Mouse (Mus musculus) right cerebral cortex, postnatal 36 days (tissue): ENCODE results near the gene Ube3c.

Experiments
- DNase-seq, 2 experiments: peaks; one replicate each; pipeline ENCODE4 v3.0.0; 2022; ENCODE audit warnings: low spot score in 2 of 2, mixed read lengths in 1 of 2

Ube3c gene

GRCm38 (mm10) chr5:29672551-29672950 is 103.5 kb downstream of the Ube3c start:
- no peak for DNase-seq

DNA sequence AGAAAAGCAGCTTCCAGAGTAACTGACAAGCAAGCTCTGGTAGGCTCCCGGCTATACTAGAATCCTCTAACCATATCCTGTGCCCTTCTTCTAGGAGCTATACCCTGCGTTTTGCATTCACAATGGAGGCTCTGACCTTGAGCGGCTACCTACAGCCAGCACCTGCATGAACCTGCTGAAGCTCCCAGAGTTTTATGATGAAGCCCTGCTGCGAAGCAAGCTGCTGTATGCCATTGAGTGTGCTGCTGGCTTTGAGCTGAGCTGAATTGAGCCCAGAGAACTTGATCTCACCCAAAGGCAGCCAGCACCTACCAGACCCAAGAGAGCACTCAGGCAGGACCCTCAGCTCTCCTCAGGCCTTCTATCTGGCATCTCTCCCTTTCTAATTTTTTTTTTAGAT is 105.3 kb downstream of the Ube3c start:
- no peak for DNase-seq

DNA sequence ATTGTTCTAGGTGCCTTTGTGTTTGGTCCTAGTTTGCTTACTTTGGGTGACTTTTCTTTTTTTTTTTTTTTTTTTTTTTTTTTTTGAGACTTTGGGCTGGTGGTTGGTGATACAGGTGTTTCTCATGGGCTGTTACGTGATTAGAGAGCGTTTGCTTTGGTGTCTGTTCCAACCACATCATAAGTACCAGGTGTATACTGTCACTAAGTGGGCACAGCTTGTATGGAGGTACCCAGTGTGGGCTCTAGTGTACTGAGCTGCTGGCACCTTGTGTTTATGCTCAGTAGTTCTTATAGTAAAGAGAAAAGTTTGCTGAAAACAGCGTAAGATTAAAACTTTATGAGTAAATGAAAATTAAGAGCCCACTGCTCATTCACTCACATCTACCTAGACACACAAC is 107.4 kb downstream of the Ube3c start:
- DNase-seq: no peak

DNA sequence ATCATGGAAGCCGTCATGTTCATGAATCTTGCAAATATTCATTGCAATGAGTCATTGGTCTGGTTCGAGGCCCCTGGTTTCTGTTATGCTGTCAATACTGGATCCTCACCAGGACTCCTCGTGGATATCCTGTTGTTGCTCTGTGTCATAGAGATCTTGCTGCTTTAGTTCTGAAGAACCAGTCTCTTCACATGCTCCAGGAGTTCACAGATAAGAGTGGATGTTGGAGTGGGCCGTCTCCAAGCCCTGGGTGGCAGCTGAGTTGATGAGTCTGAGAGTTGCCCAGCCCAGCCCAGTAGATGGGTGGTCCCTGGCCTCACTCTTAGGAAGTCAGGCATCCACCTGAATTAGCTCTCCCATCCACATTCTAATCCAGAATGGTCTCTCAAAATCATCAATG is 116.0 kb downstream of the Ube3c start:
- no peak for DNase-seq

DNA sequence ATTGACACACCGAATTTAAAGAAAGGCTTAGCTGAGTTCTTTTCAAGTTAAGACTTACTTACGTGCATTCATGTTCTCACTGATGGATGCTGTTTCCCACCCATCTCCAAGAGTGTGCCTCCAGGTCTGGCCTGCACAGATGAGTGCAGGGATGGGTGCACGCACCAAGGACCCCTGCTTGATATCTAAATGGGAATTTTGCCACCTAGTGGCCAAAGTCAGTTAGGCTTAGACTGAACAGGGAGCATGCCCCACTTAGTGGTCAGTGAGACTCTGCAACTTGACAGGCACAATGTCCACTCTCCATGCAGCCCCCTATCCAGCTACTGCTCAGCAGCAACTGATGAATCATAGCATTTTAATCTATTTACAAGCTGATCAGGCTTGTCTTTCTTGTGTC is 118.6 kb downstream of the Ube3c start:
- no peak for DNase-seq

DNA sequence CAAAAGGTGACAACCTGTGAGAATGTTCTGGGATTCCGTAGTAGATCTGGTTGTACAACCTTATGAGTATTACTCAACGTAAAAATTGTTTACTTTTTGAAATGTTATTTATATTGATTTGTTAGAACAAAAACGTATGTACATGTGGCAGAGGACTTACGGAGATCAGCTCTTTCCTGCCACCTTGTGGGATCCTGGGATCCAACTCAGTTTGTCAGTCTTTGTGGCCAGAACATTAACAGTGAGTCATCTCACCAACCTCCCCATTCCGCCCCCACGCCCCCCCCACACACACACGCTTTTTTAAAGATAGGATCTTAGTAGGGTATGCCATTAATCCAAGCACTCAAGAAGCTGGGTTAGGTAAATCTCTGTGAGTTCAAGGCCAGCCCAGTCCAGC is 119.3 kb downstream of the Ube3c start:
- DNase-seq: no peak

DNA sequence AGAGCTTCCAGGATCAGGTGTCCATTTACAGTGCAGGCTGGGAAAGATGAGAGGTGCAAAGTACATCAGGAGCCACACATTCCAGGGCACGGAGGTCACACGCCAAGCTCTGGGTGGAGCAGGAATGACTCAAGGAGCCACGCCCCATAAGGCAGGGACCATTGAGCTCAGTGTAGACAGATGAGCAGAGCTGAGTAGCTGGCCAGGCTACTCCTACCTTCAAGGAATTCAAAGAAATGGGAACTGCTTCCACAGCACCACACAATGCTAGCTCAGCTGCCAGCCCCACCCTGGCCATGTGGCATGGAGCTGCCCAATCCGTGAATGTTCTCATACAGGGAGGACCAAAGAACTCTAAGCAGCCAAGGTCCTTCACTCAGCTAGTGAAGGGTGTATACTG is 129.5 kb downstream of the Ube3c start:
- no peak for DNase-seq

DNA sequence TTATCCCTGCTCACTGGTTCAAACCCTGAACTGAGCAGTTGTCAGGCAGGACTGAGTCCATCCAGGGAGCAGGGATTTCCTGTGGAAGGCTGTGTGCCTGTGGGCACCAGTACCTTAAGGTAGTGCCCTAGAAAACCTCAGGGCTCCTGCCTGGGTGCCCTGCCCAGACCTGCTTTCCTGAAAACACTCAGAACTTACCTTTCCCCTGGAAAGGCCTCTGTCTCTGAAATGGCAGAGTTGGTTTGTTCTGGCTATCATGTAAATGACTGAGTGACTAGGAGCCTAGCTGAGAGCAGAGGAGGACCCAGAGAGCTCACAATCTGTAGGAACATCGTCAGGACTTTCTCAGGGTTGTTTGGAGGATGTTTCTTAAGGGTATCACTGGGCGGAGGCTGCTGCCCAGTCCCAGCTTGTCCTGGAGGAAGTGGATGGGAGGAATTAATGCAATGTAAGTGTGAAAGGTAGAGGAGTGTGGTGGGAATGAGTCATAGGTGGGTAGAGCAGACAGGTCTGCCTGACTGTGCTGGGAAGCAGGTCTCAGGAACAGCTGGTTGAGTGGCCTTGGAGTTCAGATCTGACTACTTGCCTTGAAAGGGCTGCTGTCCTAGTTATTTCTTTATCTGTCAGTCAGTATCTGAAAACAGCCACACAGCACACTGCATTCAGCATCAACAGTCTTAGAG is 130.6 kb downstream of the Ube3c start:
- DNase-seq: no peak

- no peak for DNase-seq
Measured at GRCm38 (mm10) chr5:29707241-29707640, 138.2 kb downstream of the Ube3c start.

- DNase-seq: no peak
Measured at GRCm38 (mm10) chr5:29708258-29708657, 139.2 kb downstream of the Ube3c start.

DNA sequence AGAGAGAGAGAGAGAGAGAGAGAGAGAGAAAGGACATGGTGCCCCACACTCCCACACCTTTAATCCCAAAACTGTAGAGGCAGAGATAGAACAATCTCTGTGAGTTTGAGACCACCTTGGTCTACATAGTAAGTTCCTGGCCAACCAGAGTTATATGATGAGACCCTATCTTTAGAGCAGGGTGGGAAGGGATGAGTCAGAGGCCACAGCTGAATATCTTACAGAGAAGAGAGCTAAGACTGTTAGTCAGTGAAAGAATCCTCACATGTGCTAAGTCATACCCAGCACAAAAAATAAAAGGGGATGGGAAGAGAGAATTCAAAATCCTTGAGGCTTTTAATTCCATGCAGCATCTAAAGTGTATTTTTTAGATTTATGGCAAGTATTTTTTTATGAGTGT is 142.6 kb downstream of the Ube3c start:
- no peak for DNase-seq

DNA sequence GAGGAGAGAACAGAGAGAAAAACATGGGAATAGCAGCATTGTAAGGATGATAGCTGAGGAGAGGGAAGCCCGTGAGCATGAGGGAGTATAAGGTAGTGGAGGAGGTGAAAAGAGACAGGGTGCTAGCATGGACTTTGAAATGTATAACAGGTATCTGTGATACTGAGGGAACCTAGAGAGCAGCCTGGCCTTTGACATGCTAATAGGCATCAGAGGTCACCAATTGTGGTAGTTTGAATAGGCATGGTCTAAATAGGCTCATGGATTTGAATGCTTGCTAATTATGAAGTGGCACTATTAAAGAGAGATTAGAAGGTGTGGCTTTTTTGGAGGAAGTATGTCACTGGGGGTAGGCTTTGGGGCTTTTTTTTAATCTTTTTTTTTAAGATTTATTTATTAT is 143.9 kb downstream of the Ube3c start:
- no peak for DNase-seq

GRCm38 (mm10) chr5:29721159-29721558 is 152.1 kb downstream of the Ube3c start:
- no peak for DNase-seq

DNA sequence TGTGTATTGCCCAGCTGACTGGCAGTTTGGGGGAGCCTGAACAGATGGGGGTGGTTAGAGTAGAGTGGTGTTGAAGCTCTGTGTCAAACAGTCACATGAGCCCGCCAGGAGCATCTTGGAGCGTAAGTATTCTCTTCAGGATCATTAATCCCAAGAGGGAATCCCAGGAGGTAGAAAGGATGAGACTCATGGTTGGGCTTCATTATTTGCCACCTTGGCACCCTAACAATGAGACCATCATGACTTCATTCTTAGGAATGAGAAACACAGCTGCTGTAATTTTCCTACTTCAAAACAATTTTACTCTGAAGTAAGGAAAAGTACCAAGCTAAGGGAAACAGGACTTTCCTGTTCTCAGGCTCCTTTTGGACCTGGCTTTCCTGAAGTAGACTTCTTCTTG is 156.3 kb downstream of the Ube3c start:
- DNase-seq: no peak
